28 mouse cellular contexts compared by ENCODE assay signal in genomic region chr10:51253439-51253838, GRCm38 (mm10).
A peak's percentile ranks its signal among the peaks of the same experiment; 100 is the strongest.
DNase-seq lines count a peak whose midpoint lies in the region; ATAC-seq and TF ChIP-seq lines count a peak whose summit lies in the region.
"Had no signal": no experiment of that assay in that cellular context is flagged by ENCODE, and none has a peak within 500 bp of the region (broad histone marks: within the 10 kb centered on the region; RNA-seq: fewer than 3 reads in every experiment).

No protein-coding gene starts in this region.

- no peak for TF ChIP-seq EP300 in CH12.LX (IDR thresholded peaks at IDR 0.05; ENCODE audit: low read length)

- in situ Hi-C loops in CH12.LX (cut with MboI; ENCODE audit: low pct_ligation_motif_present, low pct_unique_long_range_greater_than_20kb, low sequenced_read_pairs): no loop called here

- dilution Hi-C loops in CH12.LX (cut with MboI; ENCODE audit: extremely low pct_ligation_motif_present, extremely low pct_unique_long_range_greater_than_20kb, low sequenced_read_pairs): no loop called here

- H3K36me3 ChIP-seq in kidney, postnatal 0 days (ENCODE audit: insufficient read depth, low read length): no peaks in the 10 kb centered on the region
- H3K36me3 ChIP-seq in CH12.LX (replicated peaks in 1 of 2; ENCODE audit: control insufficient read depth in 1 of 2, insufficient read depth in 1 of 2, low read length in 1 of 2): no peaks in the 10 kb centered on the region
- no peaks in the 10 kb centered on the region for H3K36me3 ChIP-seq in intestine, embryonic 16.5 days (ENCODE audit: control insufficient read depth, insufficient read depth, low read length)
- H3K36me3 ChIP-seq: G1E; heart, embryonic 13.5 days; hindbrain, embryonic 10.5 days; hindbrain, embryonic 15.5 days; intestine, embryonic 15.5 days; limb, embryonic 10.5 days; limb, embryonic 15.5 days; midbrain, embryonic 12.5 days; neural tube, embryonic 12.5 days had no signal

- intact Hi-C loops in left cerebral cortex, postnatal 14 days (cut with DNase I): no loop called here
- intact Hi-C loops in heart, postnatal 10 days (cut with DNase I): no loop called here

- no peak overlapping the region for H3K27ac ChIP-seq in kidney, postnatal 0 days
- H3K27ac ChIP-seq in CH12.LX (ENCODE audit: insufficient read depth, low read depth): no peak overlapping the region
- no peak overlapping the region for H3K27ac ChIP-seq in intestine, embryonic 16.5 days (ENCODE audit: low read length)
- H3K27ac ChIP-seq: heart, embryonic 13.5 days; hindbrain, embryonic 10.5 days; hindbrain, embryonic 15.5 days; intestine, embryonic 15.5 days; limb, embryonic 10.5 days; limb, embryonic 15.5 days; midbrain, embryonic 12.5 days; neural tube, embryonic 12.5 days had no signal

- TF ChIP-seq POLR2A in CH12.LX (IDR thresholded peaks at IDR 0.05; ENCODE audit: low read depth, low read length): no peak

- no peak overlapping the region for H3K4me3 ChIP-seq in kidney, postnatal 0 days (replicated peaks; ENCODE audit: low read depth, low read length)
- no peak overlapping the region for H3K4me3 ChIP-seq in CH12.LX (replicated peaks in 1 of 3; ENCODE audit: low read depth in 2 of 3, low read length in 2 of 3, poor library complexity in 1 of 3)
- no peak overlapping the region for H3K4me3 ChIP-seq in intestine, embryonic 16.5 days (ENCODE audit: low read length)
- H3K4me3 ChIP-seq: erythroblast, embryonic 14.5 days; heart, embryonic 13.5 days; hindbrain, embryonic 10.5 days; hindbrain, embryonic 15.5 days; intestine, embryonic 15.5 days; limb, embryonic 10.5 days; limb, embryonic 15.5 days; midbrain, embryonic 12.5 days; myocyte; neural tube, embryonic 12.5 days had no signal

- no peaks in the 10 kb centered on the region for H3K9me3 ChIP-seq in kidney, postnatal 0 days (replicated peaks; ENCODE audit: low read length)
- no peaks in the 10 kb centered on the region for H3K9me3 ChIP-seq in CH12.LX (replicated peaks; ENCODE audit: low read length)
- no peaks in the 10 kb centered on the region for H3K9me3 ChIP-seq in intestine, embryonic 16.5 days (ENCODE audit: control insufficient read depth, low read length)
- H3K9me3 ChIP-seq: G1E; heart, embryonic 13.5 days; hindbrain, embryonic 10.5 days; hindbrain, embryonic 15.5 days; intestine, embryonic 15.5 days; limb, embryonic 10.5 days; limb, embryonic 15.5 days; midbrain, embryonic 12.5 days; neural tube, embryonic 12.5 days had no signal

- H3K4me2 ChIP-seq in kidney, postnatal 0 days (ENCODE audit: low read length): no peak overlapping the region
- H3K4me2 ChIP-seq in CH12.LX (ENCODE audit: insufficient read depth, low read depth, poor library complexity, severe bottlenecking): no peak overlapping the region
- H3K4me2 ChIP-seq in intestine, embryonic 16.5 days (ENCODE audit: low read depth, low read length): no peak overlapping the region
- H3K4me2 ChIP-seq: heart, embryonic 13.5 days; hindbrain, embryonic 15.5 days; intestine, embryonic 15.5 days; limb, embryonic 15.5 days; midbrain, embryonic 12.5 days; neural tube, embryonic 12.5 days had no signal

- H3K9ac ChIP-seq in kidney, postnatal 0 days (ENCODE audit: low read depth, low read length): no peak overlapping the region
- no peak overlapping the region for H3K9ac ChIP-seq in CH12.LX (ENCODE audit: insufficient read depth, low read depth)
- H3K9ac ChIP-seq in intestine, embryonic 16.5 days (ENCODE audit: low read depth, low read length): no peak overlapping the region
- H3K9ac ChIP-seq: heart, embryonic 13.5 days; hindbrain, embryonic 15.5 days; intestine, embryonic 15.5 days; limb, embryonic 15.5 days; midbrain, embryonic 12.5 days; neural tube, embryonic 12.5 days had no signal

- no peaks in the 10 kb centered on the region for H3K27me3 ChIP-seq in kidney, postnatal 0 days (ENCODE audit: insufficient read depth, low read length)
- H3K27me3 ChIP-seq in CH12.LX (replicated peaks): no peaks in the 10 kb centered on the region
- H3K27me3 ChIP-seq in intestine, embryonic 16.5 days (replicated peaks; ENCODE audit: control insufficient read depth, insufficient read depth, low read length): no peaks in the 10 kb centered on the region
- H3K27me3 ChIP-seq: heart, embryonic 13.5 days; hindbrain, embryonic 15.5 days; intestine, embryonic 15.5 days; limb, embryonic 15.5 days; neural tube, embryonic 12.5 days had no signal

- H3K4me1 ChIP-seq in kidney, postnatal 0 days (replicated peaks; ENCODE audit: insufficient read depth, low read length): no peaks in the 10 kb centered on the region
- no peaks in the 10 kb centered on the region for H3K4me1 ChIP-seq in CH12.LX (ENCODE audit: control insufficient read depth in 1 of 2, insufficient read depth in 2 of 2)
- no peaks in the 10 kb centered on the region for H3K4me1 ChIP-seq in intestine, embryonic 16.5 days (ENCODE audit: control insufficient read depth, insufficient read depth, low read length)
- H3K4me1 ChIP-seq: heart, embryonic 13.5 days; hindbrain, embryonic 15.5 days; intestine, embryonic 15.5 days; limb, embryonic 10.5 days; limb, embryonic 15.5 days; midbrain, embryonic 12.5 days; neural tube, embryonic 12.5 days had no signal

- DNase-seq in kidney, postnatal 0 days (ENCODE audit: low spot score): no peak
- no peak for DNase-seq in kidney, adult 11 months
- DNase-seq in CH12.LX (ENCODE audit: extremely low read depth): peak; percentile 17
- DNase-seq in MEL-GATA-1-ER (ENCODE audit: extremely low read depth, low read depth): peak; percentile 12
- DNase-seq in induced T-regulatory cell, adult 2 months (ENCODE audit: low read depth): peak; percentile 4
- no peak for DNase-seq in left cerebral cortex, postnatal 14 days (ENCODE audit: low spot score in 2 of 2)
- no peak for DNase-seq in heart, postnatal 10 days
- DNase-seq: adrenal gland, postnatal 14 days; cerebellum, adult 11-12 months; cerebellum, postnatal 10 days; heart, postnatal 14 days; kidney, adult 9 months; kidney, postnatal 14 days; lung, postnatal 36 days; right cerebral cortex, postnatal 4 days had no signal

- TF ChIP-seq CTCF in kidney, postnatal 0 days (IDR thresholded peaks at IDR 0.05; ENCODE audit: low read depth): peak; percentile 11; the same call in 1 of the 2 replicates
- TF ChIP-seq CTCF in CH12.LX (conservative IDR thresholded peaks at IDR 0.05 in 1 of 2, IDR thresholded peaks at IDR 0.05 in 1 of 2; ENCODE audit: low read depth in 2 of 2, low read length in 2 of 2): peak in 1 of 2 experiments; percentile 61; a peak in 2 of 4 replicates

- no peaks in the 10 kb centered on the region for H3K79me2 ChIP-seq in CH12.LX (replicated peaks; ENCODE audit: control insufficient read depth, extremely low read depth, insufficient read depth, poor library complexity, severe bottlenecking)

- 95% methylated on average over 1 of the region's 1 CpGs for whole genome bisulfite sequencing in kidney, postnatal 0 days
- WGBS in intestine, embryonic 16.5 days: 96% methylated on average over 1 of the region's 1 CpGs

- peak; percentile 50 for TF ChIP-seq RAD21 in CH12.LX (IDR thresholded peaks at IDR 0.05; ENCODE audit: low read depth, low read length)

- ATAC-seq in kidney, postnatal 0 days (replicated peaks; ENCODE audit: low FRiP score, low read depth): no peak
- ATAC-seq in intestine, embryonic 16.5 days: no peak
- ATAC-seq: forebrain, embryonic 16.5 days; intestine, embryonic 15.5 days had no signal

TF ChIP-seq in CH12.LX, 34 proteins besides CTCF, POLR2A, EP300 and RAD21:
- peak; percentile 80 for TF ChIP-seq MYC (IDR thresholded peaks at IDR 0.05; ENCODE audit: low read depth, low read length)
- TF ChIP-seq HCFC1 (IDR thresholded peaks at IDR 0.05; ENCODE audit: low read depth, low read length): no peak
- peak; percentile 46 for TF ChIP-seq SMC3 (IDR thresholded peaks at IDR 0.05; ENCODE audit: low read depth, low read length)

Comparison
In these comparisons a context has a peak if more than half of its experiments do, and no peak if none do; other contexts are left out.
1. DNase-seq: peak in CH12.LX (single experiment), MEL-GATA-1-ER (single experiment) and induced T-regulatory cell, adult 2 months (single experiment); none in kidney, postnatal 0 days (single experiment), kidney, adult 11 months (single experiment), left cerebral cortex, postnatal 14 days (0 of 2) and heart, postnatal 10 days (0 of 2).